Mouse (Mus musculus) pancreas, adult 10 weeks (tissue): ENCODE data around the gene Scaper. TPM values are rescaled to one million over a fixed set of nuclear protein-coding genes. Genes with fewer than 3 reads are reported as not detected.

ENCODE experiments used
- polyA plus RNA-seq: library from polyadenylated mRNA; stranded (reverse); fragments of 350-450 nt; fragmentation: Illumina TruSeq; extraction: RNeasy Lipid Tissue Mini Kit (QIAGEN cat#74804); gene quantifications from one replicate; pipeline ENCODE4 v1.2.3, GENCODE M21; 2015; ENCODE audit warnings: low read depth, low replicate concordance; ENCODE audit not compliant: insufficient read depth

Scaper gene
- polyA plus RNA-seq, result 3.1 TPM

GRCm38 (mm10) chr9:55937664-55938617 is at the start of gene Scaper:
Gene Scaper (minus strand): TSS chr9:55938119.

GRCm38 (mm10) chr9:55538377-55538776 is 399.5 kb downstream of the Scaper start, which contains the start of gene Isl2:
Gene Isl2 (plus strand): TSS chr9:55538672.

DNA sequence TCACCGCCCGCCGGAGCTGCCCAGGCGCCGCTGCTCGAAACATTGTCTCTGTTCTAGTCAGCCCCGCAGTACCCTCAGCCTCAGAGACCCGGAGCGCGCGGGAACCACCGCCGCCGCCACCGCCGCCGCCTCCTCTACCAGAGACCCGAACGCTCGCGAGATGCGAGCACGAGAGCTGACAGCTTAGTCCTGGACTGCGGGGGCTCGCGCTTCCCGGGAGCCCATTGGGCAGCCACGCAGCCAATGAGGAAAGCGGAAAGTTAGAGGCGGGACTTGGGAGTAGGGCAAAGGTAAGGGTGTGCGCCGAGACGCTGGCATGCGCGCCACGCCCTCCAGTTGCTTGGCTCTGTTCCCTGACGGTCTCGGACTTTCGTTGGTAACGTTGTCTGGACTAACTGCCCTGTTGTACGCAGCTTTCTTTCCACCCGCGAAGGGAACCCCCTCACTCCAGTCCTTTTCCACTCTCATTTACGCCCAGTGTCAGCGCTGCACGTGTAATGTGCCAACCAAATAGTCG is 425.8 kb downstream of the Scaper start, which contains the start of gene Etfa:
Etfa (minus strand) TSS at position 217 of the 517 bp plus-strand sequence.

Other genes with a start within 250 kb of the Scaper start
- not detected for gene 4930563M21Rik, start 72.4 kb upstream of the Scaper start, polyA plus RNA-seq
- gene Rcn2, start 103.7 kb upstream of the Scaper start, polyA plus RNA-seq, result 7.8 TPM
- 1.3 TPM for gene Pstpip1, start 151.8 kb upstream of the Scaper start, polyA plus RNA-seq
- 20.7 TPM for gene Tspan3, start 227.4 kb upstream of the Scaper start, polyA plus RNA-seq